Mouse (Mus musculus): Measurements from ENCODE around the gene Stx17. TPM values are rescaled to one million over a fixed set of nuclear protein-coding genes. Genes with fewer than 3 reads are reported as not detected.

Stx17 gene
- polyA plus RNA-seq (2015; fragmentation: Nextera tagmentation; extraction: Ambion mirVana): 20.1 and 22.0 TPM in 2 replicates

DNA sequence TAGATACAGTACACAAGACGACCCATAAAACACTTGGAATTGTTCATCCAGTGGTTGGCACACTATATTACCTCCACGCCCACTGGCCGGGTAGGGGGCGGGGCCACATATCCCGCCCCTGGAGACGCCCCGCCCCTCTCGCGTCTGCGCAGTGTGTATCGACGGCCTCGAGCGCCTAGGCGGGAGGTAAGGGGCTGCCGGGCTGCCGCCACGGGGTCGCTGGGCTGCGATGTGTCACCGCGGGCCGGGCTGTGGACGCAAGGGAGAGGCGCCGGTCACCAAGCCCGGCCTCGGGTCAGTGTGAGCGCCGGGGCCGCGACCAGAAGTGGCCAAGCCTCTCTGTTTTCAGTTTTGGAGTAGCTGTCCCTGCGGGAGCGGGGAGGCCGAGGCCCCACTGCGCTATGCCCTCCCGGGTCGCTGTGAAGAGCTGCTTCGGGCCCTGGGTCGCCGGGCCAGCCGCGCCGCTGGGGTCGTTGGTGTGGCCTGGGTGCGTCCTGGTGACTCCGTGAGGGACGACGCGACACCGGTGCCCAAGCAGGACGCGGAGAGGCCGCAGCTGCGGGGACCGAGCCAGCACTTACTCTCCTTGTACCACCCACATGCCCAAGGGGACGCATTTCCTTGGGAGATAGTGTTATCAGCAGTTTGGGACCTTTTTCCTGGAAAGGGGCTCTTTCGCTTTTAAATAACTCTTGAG is at the start of gene Stx17:
TSS of gene Stx17 (plus strand) at position 143 of the 697 bp plus-strand sequence.
- Histone ChIP-seq H3K4me2 (ENCODE audit: low read depth, low read length) (peak within 1 kb of the TSS; percentile 80), H3K9ac (ENCODE audit: low read length) (peak within 1 kb of the TSS; percentile 92), H3K27ac (ENCODE audit: low read length) (peak within 1 kb of the TSS; percentile 57), H3K36me3 (ENCODE audit: control insufficient read depth, insufficient read depth) (no peaks in the 10 kb centered on the region), H3K4me1 (ENCODE audit: control insufficient read depth, insufficient read depth, low read length) (peaks cover 4% of the 10 kb centered on the region; the same call in 1 of the 2 replicates), H3K27me3 (ENCODE audit: control insufficient read depth, insufficient read depth, low read length) (no peaks in the 10 kb centered on the region), H3K9me3 (replicated peaks; ENCODE audit: control insufficient read depth, low read length) (no peaks in the 10 kb centered on the region), H3K4me3 (ENCODE audit: low read length) (peak within 1 kb of the TSS; percentile 76)
- under 1% methylated on average over 58 of the region's 58 CpGs for WGBS
- peak; percentile 100 for ATAC-seq (replicated peaks; ENCODE audit: extremely low read depth, insufficient read depth, low FRiP score)

DNA sequence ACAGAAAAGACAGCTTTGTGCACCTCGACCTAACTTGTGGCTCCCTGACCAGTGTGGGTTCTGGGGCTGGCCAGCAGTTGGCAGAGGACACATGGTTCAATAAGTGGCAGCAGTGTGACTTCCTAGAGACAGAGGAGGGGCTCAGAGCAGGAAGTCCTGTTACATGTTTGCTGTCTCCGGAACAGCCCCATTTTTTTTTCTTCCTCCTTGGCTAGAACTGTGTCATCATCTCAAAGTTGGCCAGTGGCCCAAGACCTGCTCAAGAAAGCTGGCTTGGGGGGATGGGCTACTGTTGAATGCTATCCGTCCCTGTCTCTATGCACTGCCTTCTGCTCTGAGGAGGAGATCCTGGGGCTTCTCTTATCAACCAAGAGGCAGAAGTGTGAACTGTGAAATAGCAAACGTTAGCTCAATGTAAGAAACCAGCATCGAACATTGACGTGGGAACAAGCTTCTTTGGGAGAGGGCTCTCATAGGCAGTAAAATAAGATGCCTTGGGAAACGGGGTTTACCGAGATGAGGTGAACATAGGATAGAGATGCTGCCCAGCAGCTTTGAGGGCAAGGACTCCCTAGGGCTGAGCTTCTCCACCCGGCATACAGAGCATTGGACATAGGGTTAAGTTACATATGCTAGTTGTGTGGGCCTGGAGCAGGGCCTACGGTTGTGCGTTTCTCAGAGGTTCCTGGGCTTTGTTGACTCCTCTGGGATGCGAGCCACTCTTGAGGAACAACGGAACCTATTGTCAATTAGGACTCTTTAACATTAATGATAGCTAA is 47.8 kb upstream of the Stx17 start:
- peaks cover 4% of the 10 kb centered on the region; the same call in 1 of the 2 replicates for H3K4me1 ChIP-seq (ENCODE audit: control insufficient read depth, insufficient read depth, low read length)
- no peak; the same call in none of the 2 replicates for ATAC-seq (replicated peaks; ENCODE audit: extremely low read depth, insufficient read depth, low FRiP score)

DNA sequence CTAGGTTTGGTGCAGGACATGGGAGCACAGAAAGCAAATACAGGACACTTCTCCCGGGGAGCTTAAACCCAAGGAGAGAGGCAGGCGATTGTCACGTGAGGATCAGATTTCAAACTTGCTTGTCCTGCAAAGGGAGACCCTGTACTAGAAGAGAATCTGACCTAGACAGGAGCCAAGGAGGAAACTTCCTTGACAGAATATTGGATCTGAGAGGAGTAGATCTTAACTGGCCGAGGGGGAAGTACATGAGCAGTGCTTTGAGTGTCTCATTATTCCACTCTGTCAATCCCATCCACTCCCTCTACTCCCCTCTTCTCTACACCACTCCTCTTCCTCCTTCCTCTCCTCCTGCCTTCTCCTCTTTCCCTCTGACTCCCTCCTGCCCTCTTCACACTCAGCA is 46.5 kb upstream of the Stx17 start:
- no peak for ATAC-seq (replicated peaks; ENCODE audit: extremely low read depth, insufficient read depth, low FRiP score)
- no peak overlapping the region for H3K4me2 ChIP-seq (ENCODE audit: low read depth, low read length)

More for the DNA sequence above, 47.8 kb upstream of the Stx17 start:
- WGBS: 56% methylated on average over 13 of the region's 13 CpGs
- no peaks in the 10 kb centered on the region for H3K27me3 ChIP-seq (ENCODE audit: control insufficient read depth, insufficient read depth, low read length)
- no peak overlapping the region for H3K4me3 ChIP-seq (ENCODE audit: low read length)
- no peaks in the 10 kb centered on the region for H3K36me3 ChIP-seq (ENCODE audit: control insufficient read depth, insufficient read depth)
- H3K4me2 ChIP-seq (ENCODE audit: low read depth, low read length): no peak overlapping the region
- H3K9me3 ChIP-seq (replicated peaks; ENCODE audit: control insufficient read depth, low read length): no peaks in the 10 kb centered on the region
- H3K9ac ChIP-seq (ENCODE audit: low read length): no peak overlapping the region
- H3K27ac ChIP-seq (ENCODE audit: low read length): no peak overlapping the region

DNA sequence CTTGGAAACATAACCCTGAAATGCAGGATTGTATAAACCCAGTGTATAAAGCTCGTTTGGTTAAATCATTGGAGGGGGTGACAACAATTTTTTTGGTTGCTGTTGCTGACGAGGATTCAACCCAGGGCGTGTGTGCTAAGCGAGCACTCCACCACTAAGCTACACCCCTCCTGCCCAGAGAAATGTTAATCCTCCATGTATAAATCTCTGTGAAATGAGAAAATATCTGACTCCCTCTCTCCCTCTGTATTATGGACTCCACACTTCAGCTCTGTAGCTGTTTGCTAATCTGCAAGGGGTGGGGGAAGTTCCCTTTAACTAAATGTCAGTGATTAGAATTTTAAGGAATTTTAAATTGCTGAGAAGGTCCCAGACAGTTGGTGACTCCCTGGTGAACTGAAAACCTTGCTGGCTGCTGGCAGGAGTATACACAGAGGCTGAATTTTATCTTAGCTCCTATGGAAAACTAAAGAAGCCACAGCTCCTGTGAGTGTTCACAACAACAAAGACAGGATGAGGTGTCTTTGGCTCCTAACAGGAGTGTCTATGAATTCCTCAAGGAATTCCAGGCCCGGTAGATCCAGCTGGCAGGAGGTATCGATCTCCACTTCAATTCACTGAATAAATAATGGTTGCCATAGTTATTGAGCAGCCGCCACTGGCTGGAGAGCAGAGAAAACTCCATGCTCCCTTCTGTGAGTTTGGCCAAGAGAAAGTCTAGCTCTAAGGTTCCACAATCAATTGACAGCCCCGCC is 45.3 kb upstream of the Stx17 start:
- no peak overlapping the region for H3K27ac ChIP-seq (ENCODE audit: low read length)
- no peaks in the 10 kb centered on the region for H3K36me3 ChIP-seq (ENCODE audit: control insufficient read depth, insufficient read depth)
- H3K4me1 ChIP-seq (ENCODE audit: control insufficient read depth, insufficient read depth, low read length): peaks cover 4% of the 10 kb centered on the region; the same call in 1 of the 2 replicates
- no peak overlapping the region for H3K9ac ChIP-seq (ENCODE audit: low read length)
- H3K4me3 ChIP-seq (ENCODE audit: low read length): no peak overlapping the region
- H3K4me2 ChIP-seq (ENCODE audit: low read depth, low read length): no peak overlapping the region
- H3K9me3 ChIP-seq (replicated peaks; ENCODE audit: control insufficient read depth, low read length): no peaks in the 10 kb centered on the region
- H3K27me3 ChIP-seq (ENCODE audit: control insufficient read depth, insufficient read depth, low read length): no peaks in the 10 kb centered on the region
- 58% methylated on average over 8 of the region's 8 CpGs for WGBS
- no peak for ATAC-seq (replicated peaks; ENCODE audit: extremely low read depth, insufficient read depth, low FRiP score)

More for the DNA sequence above, 46.5 kb upstream of the Stx17 start:
- no peaks in the 10 kb centered on the region for H3K9me3 ChIP-seq (replicated peaks; ENCODE audit: control insufficient read depth, low read length)
- no peak overlapping the region for H3K27ac ChIP-seq (ENCODE audit: low read length)
- WGBS: 8% methylated on average over 4 of the region's 4 CpGs
- no peak overlapping the region for H3K9ac ChIP-seq (ENCODE audit: low read length)
- no peaks in the 10 kb centered on the region for H3K36me3 ChIP-seq (ENCODE audit: control insufficient read depth, insufficient read depth)
- no peaks in the 10 kb centered on the region for H3K27me3 ChIP-seq (ENCODE audit: control insufficient read depth, insufficient read depth, low read length)
- no peak overlapping the region for H3K4me3 ChIP-seq (ENCODE audit: low read length)
- peaks cover 4% of the 10 kb centered on the region; the same call in 1 of the 2 replicates for H3K4me1 ChIP-seq (ENCODE audit: control insufficient read depth, insufficient read depth, low read length)

DNA sequence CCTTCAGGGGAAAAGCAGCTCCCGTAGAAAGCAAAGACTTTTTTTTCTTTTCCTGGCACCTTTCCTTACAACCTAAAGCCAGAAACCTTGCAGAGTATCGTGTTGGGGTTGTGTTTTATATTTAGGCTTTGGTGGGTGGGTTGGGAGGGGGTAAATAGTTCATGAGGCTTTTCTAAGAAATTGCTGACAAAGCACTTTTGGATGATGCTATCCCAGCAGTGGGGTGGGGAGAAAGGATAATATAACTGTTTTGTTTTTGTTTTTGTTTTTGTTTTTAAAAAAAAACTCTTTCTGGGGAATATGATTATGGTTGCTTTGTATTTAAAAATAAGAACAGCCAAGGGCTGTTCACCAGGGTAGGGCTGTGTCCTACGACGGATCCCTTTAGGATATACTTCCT is 41.3 kb upstream of the Stx17 start:
- H3K27ac ChIP-seq (ENCODE audit: low read length): no peak overlapping the region
- H3K4me2 ChIP-seq (ENCODE audit: low read depth, low read length): no peak overlapping the region
- no peaks in the 10 kb centered on the region for H3K36me3 ChIP-seq (ENCODE audit: control insufficient read depth, insufficient read depth)
- H3K9ac ChIP-seq (ENCODE audit: low read length): no peak overlapping the region
- H3K4me3 ChIP-seq (ENCODE audit: low read length): no peak overlapping the region
- no peaks in the 10 kb centered on the region for H3K4me1 ChIP-seq (ENCODE audit: control insufficient read depth, insufficient read depth, low read length)
- ATAC-seq (replicated peaks; ENCODE audit: extremely low read depth, insufficient read depth, low FRiP score): no peak
- 77% methylated on average over 4 of the region's 4 CpGs for WGBS
- H3K9me3 ChIP-seq (replicated peaks; ENCODE audit: control insufficient read depth, low read length): no peaks in the 10 kb centered on the region
- H3K27me3 ChIP-seq (ENCODE audit: control insufficient read depth, insufficient read depth, low read length): no peaks in the 10 kb centered on the region

DNA sequence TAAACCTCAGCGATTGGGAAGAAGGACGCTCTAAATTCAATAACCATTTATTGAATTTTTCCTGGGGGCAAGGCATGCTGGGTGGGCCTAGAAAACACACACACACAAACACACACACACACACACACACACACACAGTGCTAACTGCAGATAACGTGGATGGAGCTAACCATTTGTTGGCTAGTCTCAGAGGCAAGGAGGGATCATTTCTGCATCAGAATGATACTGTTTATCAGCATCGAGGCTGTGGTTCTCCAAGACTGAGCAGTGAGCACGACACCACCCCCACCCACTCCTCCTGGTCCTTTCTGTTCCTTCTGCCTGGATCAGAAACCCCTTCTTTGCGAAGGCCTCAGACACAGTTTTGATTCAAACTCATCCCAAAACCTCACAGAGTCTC is 38.1 kb upstream of the Stx17 start:
- no peak for ATAC-seq (replicated peaks; ENCODE audit: extremely low read depth, insufficient read depth, low FRiP score)
- 73% methylated on average over 6 of the region's 6 CpGs for WGBS
- H3K9me3 ChIP-seq (replicated peaks; ENCODE audit: control insufficient read depth, low read length): no peaks in the 10 kb centered on the region

DNA sequence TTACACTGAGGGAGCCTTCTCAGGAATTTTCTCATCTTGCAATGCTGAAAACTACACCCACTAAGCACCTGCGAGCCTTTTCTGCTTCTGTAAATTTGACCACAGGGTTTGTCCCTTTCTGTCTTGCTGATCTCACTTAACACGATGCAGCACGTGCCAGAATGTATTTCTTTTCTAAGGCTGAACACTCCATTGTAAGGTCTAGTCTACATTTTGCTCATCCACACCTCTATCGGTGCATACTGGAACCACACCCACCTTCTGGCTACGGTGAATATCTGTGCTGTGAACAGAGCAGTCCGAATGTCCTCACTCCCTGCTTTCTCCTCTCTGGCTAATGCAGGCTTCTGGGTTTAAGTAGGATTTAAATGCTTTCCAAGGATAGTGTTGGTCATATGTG is 37.2 kb upstream of the Stx17 start:
- WGBS: 80% methylated on average over 6 of the region's 6 CpGs
- H3K4me2 ChIP-seq (ENCODE audit: low read depth, low read length): no peak overlapping the region
- H3K9ac ChIP-seq (ENCODE audit: low read length): no peak overlapping the region
- H3K27me3 ChIP-seq (ENCODE audit: control insufficient read depth, insufficient read depth, low read length): no peaks in the 10 kb centered on the region
- H3K4me3 ChIP-seq (ENCODE audit: low read length): no peak overlapping the region
- ATAC-seq (replicated peaks; ENCODE audit: extremely low read depth, insufficient read depth, low FRiP score): no peak
- no peaks in the 10 kb centered on the region for H3K36me3 ChIP-seq (ENCODE audit: control insufficient read depth, insufficient read depth)
- H3K9me3 ChIP-seq (replicated peaks; ENCODE audit: control insufficient read depth, low read length): no peaks in the 10 kb centered on the region
- H3K27ac ChIP-seq (ENCODE audit: low read length): no peak overlapping the region
- H3K4me1 ChIP-seq (ENCODE audit: control insufficient read depth, insufficient read depth, low read length): no peaks in the 10 kb centered on the region

More for the DNA sequence above, 38.1 kb upstream of the Stx17 start:
- Histone ChIP-seq H3K4me2 (ENCODE audit: low read depth, low read length) (no peak overlapping the region), H3K4me1 (ENCODE audit: control insufficient read depth, insufficient read depth, low read length) (no peaks in the 10 kb centered on the region), H3K4me3 (ENCODE audit: low read length) (no peak overlapping the region), H3K36me3 (ENCODE audit: control insufficient read depth, insufficient read depth) (no peaks in the 10 kb centered on the region), H3K9ac (ENCODE audit: low read length) (no peak overlapping the region), H3K27me3 (ENCODE audit: control insufficient read depth, insufficient read depth, low read length) (no peaks in the 10 kb centered on the region), H3K27ac (ENCODE audit: low read length) (no peak overlapping the region)

DNA sequence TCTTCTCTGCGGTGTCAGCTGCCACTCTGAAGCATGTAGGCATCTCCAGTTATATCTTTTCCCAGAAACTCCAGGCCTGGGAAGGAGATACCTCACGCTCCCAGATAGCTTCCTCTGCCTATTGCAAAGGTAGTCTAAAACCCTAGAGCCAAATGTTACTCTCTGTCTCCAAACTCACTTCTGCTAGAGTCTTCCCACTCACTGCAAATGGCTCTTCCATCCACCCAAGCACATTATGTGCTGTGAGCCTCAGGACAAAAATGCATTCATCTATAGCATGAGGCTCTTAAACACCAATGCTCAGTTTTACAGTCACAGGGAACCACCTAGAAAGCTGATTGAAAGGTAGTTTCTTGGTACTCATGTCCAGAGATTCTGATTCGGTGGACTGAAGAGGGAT is 31.5 kb upstream of the Stx17 start:
- WGBS: 75% methylated on average over 3 of the region's 3 CpGs
- Histone ChIP-seq H3K36me3 (ENCODE audit: control insufficient read depth, insufficient read depth) (no peaks in the 10 kb centered on the region), H3K27me3 (ENCODE audit: control insufficient read depth, insufficient read depth, low read length) (no peaks in the 10 kb centered on the region), H3K4me2 (ENCODE audit: low read depth, low read length) (no peak overlapping the region), H3K27ac (ENCODE audit: low read length) (no peak overlapping the region), H3K4me3 (ENCODE audit: low read length) (no peak overlapping the region), H3K9ac (ENCODE audit: low read length) (no peak overlapping the region), H3K4me1 (ENCODE audit: control insufficient read depth, insufficient read depth, low read length) (no peaks in the 10 kb centered on the region), H3K9me3 (replicated peaks; ENCODE audit: control insufficient read depth, low read length) (no peaks in the 10 kb centered on the region)
- no peak for ATAC-seq (replicated peaks; ENCODE audit: extremely low read depth, insufficient read depth, low FRiP score)
